Mouse (Mus musculus) ES-E14 (cell line): Measurements from ENCODE around the gene Cavin4. TPM values are rescaled to one million over a fixed set of nuclear protein-coding genes. Genes with fewer than 3 reads are reported as not detected.

Experiments
- DNase-seq: peaks from one replicate; pipeline ENCODE4 v3.0.0-alpha.2; 2013; ENCODE audit warnings: low read depth, low spot score
- H3K27ac ChIP-seq: 2 replicates; pipeline ENCODE4 v1.5.1; 2012; ENCODE audit warnings: low read depth, mild to moderate bottlenecking, low read length, moderate library complexity, mixed read lengths; ENCODE audit not compliant: poor library complexity, insufficient read depth, severe bottlenecking
- H3K36me3 ChIP-seq: 2 replicates; pipeline ENCODE4 v1.6.1; 2012; ENCODE audit warnings: mild to moderate bottlenecking, low read length, moderate library complexity, mixed read lengths; ENCODE audit not compliant: control insufficient read depth, poor library complexity, insufficient read depth, severe bottlenecking
- H3K4me1 ChIP-seq, 2 experiments: fragments of 150-350 bp in 1 of 2; sonication (generic) in 1 of 2; 2 replicates each; pipeline ENCODE4 v1.6.1; 2012; ENCODE audit warnings: low read length in 2 of 2, mild to moderate bottlenecking in 1 of 2, mixed read lengths in 1 of 2; ENCODE audit not compliant: control insufficient read depth in 2 of 2, insufficient read depth in 2 of 2, poor library complexity in 1 of 2
- H3K4me3 ChIP-seq, 2 experiments: fragments of 150-350 bp in 1 of 2; sonication (generic) in 1 of 2; 2 replicates each; pipeline ENCODE4 v1.5.1; 2012; ENCODE audit warnings: low read length in 2 of 2, low read depth in 1 of 2, mild to moderate bottlenecking in 1 of 2, mixed read lengths in 1 of 2; ENCODE audit not compliant: insufficient read depth in 1 of 2, poor library complexity in 1 of 2, severe bottlenecking in 1 of 2
- H3K9ac ChIP-seq: 2 replicates; pipeline ENCODE4 v1.6.1; 2012; ENCODE audit warnings: low read depth, mild to moderate bottlenecking, low read length, mixed read lengths; ENCODE audit not compliant: poor library complexity, insufficient read depth, severe bottlenecking
- H3K9me3 ChIP-seq: fragments of 150-350 bp; sonication (generic); 2 replicates; pipeline ENCODE4 v1.6.1; 2012; ENCODE audit warnings: low read depth, mild to moderate bottlenecking, low read length; ENCODE audit not compliant: control insufficient read depth, insufficient read depth
- CHD2 ChIP-seq: IDR thresholded peaks from 2 replicates; pipeline ENCODE4 v1.6.1; 2014; ENCODE audit warnings: mild to moderate bottlenecking, low read depth, low read length, inconsistent platforms
- HCFC1 ChIP-seq: IDR thresholded peaks from 2 replicates; pipeline ENCODE4 v1.6.1; 2012; ENCODE audit warnings: low read length, inconsistent platforms, borderline replicate concordance; ENCODE audit not compliant: insufficient read depth
- MAFK ChIP-seq: IDR thresholded peaks from 2 replicates; pipeline ENCODE4 v1.6.1; 2014; ENCODE audit warnings: mild to moderate bottlenecking, low read depth, low read length, inconsistent platforms; ENCODE audit not compliant: insufficient read depth
- ZC3H11A ChIP-seq: IDR thresholded peaks from 2 replicates; pipeline ENCODE4 v1.6.1; 2012; ENCODE audit warnings: low read depth, mild to moderate bottlenecking, inconsistent platforms, low read length, borderline replicate concordance
- ZNF384 ChIP-seq: IDR thresholded peaks from 2 replicates; pipeline ENCODE4 v1.6.1; 2012; ENCODE audit warnings: low read depth, low read length, inconsistent platforms
- in situ Hi-C, 2 experiments: fragments of 600-800 bp; cut with MboI; formaldehyde crosslinking; loops; one replicate each; pipeline ENCODE4 v1.15.1; 2025; ENCODE audit warnings: low sequenced_read_pairs in 2 of 2, inconsistent platforms in 1 of 2; ENCODE audit not compliant: unreplicated experiment in 2 of 2
- total RNA-seq: library from RNA; depleted of rRNA; stranded (reverse); fragments of 300-350 nt; gene quantifications from 2 replicates; pipeline ENCODE4 v1.2.3, GENCODE M21; 2012

Cavin4 gene
- total RNA-seq, 1 experiment, result 6.8 TPM

DNA sequence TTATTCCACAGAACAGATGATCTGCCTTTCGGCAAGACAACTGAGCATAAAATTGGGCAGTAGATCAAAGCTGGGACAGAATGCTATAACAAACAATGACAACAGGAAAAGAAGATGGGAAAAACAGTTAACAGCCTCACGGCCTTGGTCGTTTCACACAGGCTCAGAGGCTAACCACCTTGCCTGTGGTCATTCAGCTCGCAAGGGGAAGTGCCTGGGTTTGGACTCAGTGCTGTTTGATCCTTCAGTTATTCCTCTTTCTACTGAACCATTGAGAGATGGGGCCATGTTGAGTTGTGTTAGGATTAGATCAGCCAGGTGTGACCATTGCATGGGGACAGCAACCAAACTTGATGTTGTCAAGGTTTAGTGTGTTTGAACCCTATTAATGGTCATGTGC is 3.2 kb upstream of the Cavin4 start:
- no peak for TF ChIP-seq MAFK
- TF ChIP-seq ZNF384, result no peak
- no peak for TF ChIP-seq ZC3H11A
- no peak for TF ChIP-seq CHD2
- no peak for TF ChIP-seq HCFC1
- in situ Hi-C loops, result no loop called here
- DNase-seq, result no peak

DNA sequence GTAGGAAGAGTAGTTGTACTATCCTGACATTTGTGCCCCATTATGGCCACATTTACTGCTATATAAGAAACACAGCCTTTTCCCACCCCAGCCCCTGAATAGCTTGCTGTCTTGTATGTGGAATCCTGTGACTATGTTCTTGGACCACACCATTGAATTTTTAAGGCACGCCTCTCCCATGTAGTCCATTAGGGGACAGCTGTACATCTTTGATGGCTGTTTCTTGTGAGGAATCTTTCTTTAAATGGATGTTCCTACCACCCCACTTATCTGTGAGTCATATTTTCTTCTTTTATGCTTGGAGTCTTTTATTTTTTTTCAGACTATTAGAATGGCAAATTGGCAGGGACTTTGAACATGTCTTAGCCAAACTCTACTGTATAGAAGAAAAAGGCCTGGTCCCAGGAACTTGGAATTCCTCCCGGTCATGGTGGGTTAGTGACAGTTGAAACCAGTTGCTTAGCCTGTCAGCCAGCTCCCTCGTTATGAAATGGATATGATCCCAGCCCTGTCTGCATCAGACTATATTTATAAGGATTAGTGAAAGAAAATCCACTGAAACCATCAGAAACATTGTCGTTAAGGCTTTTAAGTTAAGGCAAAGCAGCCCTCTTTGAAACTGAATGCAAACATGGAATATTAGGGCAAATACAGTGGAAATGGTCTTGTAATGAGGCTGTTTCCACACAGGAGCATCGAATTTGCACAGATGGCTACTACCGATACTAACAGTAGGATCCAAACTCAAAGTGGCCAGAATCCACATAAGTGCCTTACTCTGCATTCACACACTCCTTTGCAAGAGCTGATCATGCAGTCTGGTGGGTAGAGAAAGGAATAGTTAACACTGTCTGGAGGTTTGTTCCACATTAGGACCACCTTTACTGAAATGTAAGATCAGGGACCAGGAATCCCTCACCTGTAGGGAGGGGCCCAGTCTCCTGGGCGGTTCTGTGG is 2.4 kb upstream of the Cavin4 start:
- Histone ChIP-seq H3K9me3 (no peaks in the 10 kb centered on the region), H3K4me1 (no peaks in the 10 kb centered on the region), H3K27ac (no peak overlapping the region), H3K4me3 (no peak overlapping the region), H3K9ac (no peak overlapping the region), H3K36me3 (peaks cover 33% of the 10 kb centered on the region)
- in situ Hi-C loops, result no loop called here
- no peak for TF ChIP-seq ZNF384
- TF ChIP-seq MAFK, result no peak
- TF ChIP-seq HCFC1, result no peak
- no peak for TF ChIP-seq ZC3H11A
- no peak for TF ChIP-seq CHD2
- DNase-seq, result no peak

More for the DNA sequence above, 3.2 kb upstream of the Cavin4 start:
- H3K36me3 ChIP-seq, result peaks cover 32% of the 10 kb centered on the region
- H3K27ac ChIP-seq, result no peak overlapping the region
- no peak overlapping the region for H3K9ac ChIP-seq
- no peaks in the 10 kb centered on the region for H3K9me3 ChIP-seq
- H3K4me1 ChIP-seq, result no peaks in the 10 kb centered on the region
- H3K4me3 ChIP-seq, result no peak overlapping the region

- Histone ChIP-seq H3K9me3 (no peaks in the 10 kb centered on the region), H3K36me3 (peaks cover 19% of the 10 kb centered on the region), H3K27ac (no peak overlapping the region), H3K4me3 (no peak overlapping the region), H3K9ac (no peak overlapping the region), H3K4me1 (no peaks in the 10 kb centered on the region)
- in situ Hi-C loops, result no loop called here
- TF ChIP-seq ZC3H11A (no peak), ZNF384 (no peak), CHD2 (no peak), HCFC1 (no peak), MAFK (no peak)
- no peak for DNase-seq
Observed at GRCm38 (mm10) chr4:48664021-48664420, 707 bp downstream of the Cavin4 start.

- no peak for TF ChIP-seq CHD2
- H3K4me1 ChIP-seq, result no peaks in the 10 kb centered on the region
- H3K27ac ChIP-seq, result no peak overlapping the region
- H3K36me3 ChIP-seq, result peaks cover 26% of the 10 kb centered on the region
- no peak overlapping the region for H3K9ac ChIP-seq
- no peak overlapping the region for H3K4me3 ChIP-seq
- in situ Hi-C loops, result no loop called here
- no peak for DNase-seq
- H3K9me3 ChIP-seq, result no peaks in the 10 kb centered on the region
Observed at GRCm38 (mm10) chr4:48667279-48667678, 4.0 kb downstream of the Cavin4 start.

DNA sequence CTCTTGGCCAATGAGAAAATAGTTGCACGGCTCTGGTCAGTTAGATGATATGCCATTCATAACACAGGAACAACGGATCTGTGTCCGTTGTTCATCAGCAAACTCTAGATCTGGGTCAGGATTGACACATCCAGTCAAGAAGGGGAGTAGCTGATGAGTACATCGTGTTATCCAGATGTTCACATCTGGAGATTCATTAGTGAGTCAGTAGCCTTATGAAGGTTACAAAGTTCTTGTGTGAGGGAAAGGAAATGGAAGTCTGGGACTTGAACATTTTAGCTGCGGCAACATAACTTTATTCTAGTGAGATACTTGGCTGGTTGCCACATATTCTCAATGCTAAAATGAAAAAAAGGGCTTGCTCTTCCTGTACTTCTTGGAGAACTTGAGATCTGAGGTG is 9.6 kb downstream of the Cavin4 start:
- H3K9ac ChIP-seq, result no peak overlapping the region
- no peak overlapping the region for H3K4me3 ChIP-seq
- H3K4me1 ChIP-seq, result peaks cover 0 to 1% of the 10 kb centered on the region in 2 experiments; a peak in 2 of 4 replicates
- TF ChIP-seq HCFC1, result no peak
- in situ Hi-C loops, result no loop called here
- no peak for DNase-seq
- no peak overlapping the region for H3K27ac ChIP-seq
- peaks cover 23% of the 10 kb centered on the region for H3K36me3 ChIP-seq
- no peaks in the 10 kb centered on the region for H3K9me3 ChIP-seq
